Mouse (Mus musculus) liver, embryonic 14.5 days (tissue): ENCODE measurements around the gene Sf3a1. TPM values are rescaled to one million over a fixed set of nuclear protein-coding genes. Genes with fewer than 3 reads are reported as not detected.
A peak's percentile ranks its signal among the peaks of the same experiment; 100 is the strongest.

Experiments
- ATAC-seq: fragments of 200-750 bp; cut with Nextera tagmentation; 2 replicates; pipeline ENCODE4 v1.8.0; 2017; ENCODE audit warnings: moderate number of reproducible peaks, mild to moderate bottlenecking, moderate library complexity; ENCODE audit not compliant: insufficient read depth
- DNase-seq, 3 experiments: peaks; one replicate each; pipeline ENCODE4 v3.0.0-alpha.2; 2012 to 2013; ENCODE audit warnings: low read depth in 3 of 3, low spot score in 3 of 3
- H3K27ac ChIP-seq: fragments of 300-500 bp; sonication (generic); 2 replicates; pipeline ENCODE4 v1.5.1; 2014; ENCODE audit warnings: moderate library complexity, mild to moderate bottlenecking, control low read depth, inconsistent platforms
- H3K27me3 ChIP-seq: fragments of 300-500 bp; sonication (generic); 2 replicates; pipeline ENCODE4 v1.6.1; 2014; ENCODE audit warnings: mild to moderate bottlenecking, low read length, moderate library complexity; ENCODE audit not compliant: control insufficient read depth, insufficient read depth
- H3K36me3 ChIP-seq: fragments of 300-500 bp; sonication (generic); replicated peaks from 2 replicates; pipeline ENCODE4 v1.6.1; 2014; ENCODE audit warnings: low read depth; ENCODE audit not compliant: control insufficient read depth, insufficient read depth
- H3K4me1 ChIP-seq, 2 experiments: fragments of 200-500 bp in 1 of 2; fragments of 300-500 bp in 1 of 2; sonication (generic) in 1 of 2; replicated peaks; 2 replicates each; pipeline ENCODE4 v1.6.1; 2012 to 2014; ENCODE audit warnings: antibody characterized with exemption in 1 of 2, inconsistent platforms in 1 of 2, low read length in 1 of 2; ENCODE audit not compliant: control insufficient read depth in 2 of 2, insufficient read depth in 2 of 2
- H3K4me2 ChIP-seq: fragments of 300-500 bp; sonication (generic); 2 replicates; pipeline ENCODE4 v1.6.1; 2014; ENCODE audit warnings: low read depth, mild to moderate bottlenecking, control low read depth, moderate library complexity
- H3K4me3 ChIP-seq, 2 experiments: fragments of 200-500 bp in 1 of 2; fragments of 300-500 bp in 1 of 2; sonication (generic) in 1 of 2; 2 replicates each; pipeline ENCODE4 v1.5.1; 2012 to 2014; ENCODE audit warnings: low read depth in 2 of 2, low read length in 2 of 2, mild to moderate bottlenecking in 2 of 2, control low read depth in 1 of 2, inconsistent platforms in 1 of 2, moderate library complexity in 1 of 2; ENCODE audit not compliant: insufficient read depth in 1 of 2
- H3K9ac ChIP-seq: fragments of 300-500 bp; sonication (generic); replicated peaks from 2 replicates; pipeline ENCODE4 v1.6.1; 2014; ENCODE audit warnings: mild to moderate bottlenecking, control low read depth, moderate library complexity
- H3K9me3 ChIP-seq: fragments of 300-500 bp; sonication (generic); 2 replicates; pipeline ENCODE4 v1.6.1; 2016; ENCODE audit warnings: low read length, mixed read lengths; ENCODE audit not compliant: control insufficient read depth
- CTCF ChIP-seq: IDR thresholded peaks from 2 replicates; pipeline ENCODE4 v1.5.1; 2016; ENCODE audit warnings: antibody characterized with exemption, low read depth, control low read depth
- EP300 ChIP-seq: IDR thresholded peaks from 2 replicates; pipeline ENCODE4 v1.6.1; 2016; ENCODE audit warnings: antibody characterized with exemption, low read depth
- WGBS: fragments of 180-500 bp; shearing (Covaris S2); extraction: QIAGEN DNeasy Blood & Tissue Kit; methylation state at CpG from one replicate; pipeline ENCODE4 v1.1.7; 2014; ENCODE audit not compliant: insufficient replicate concordance; 5-methylcytosine and 5-hydroxymethylcytosine counted together
- polyA plus RNA-seq, 2 experiments: library from polyadenylated mRNA; depleted of rRNA in 1 of 2; stranded (reverse) in 1 of 2; unstranded in 1 of 2; fragments of >200 nt; fragmentation: Nextera tagmentation in 1 of 2; extraction: Ambion mirVana in 1 of 2; gene quantifications; 2 replicates each; pipeline versions ENCODE4 v1.2.1 to v1.2.3; 2012 to 2014

The Sf3a1 gene
- polyA plus RNA-seq, 2 experiments = 18.6 to 23.5 TPM

- ATAC-seq (no peak), DNase-seq (no peak)
- Histone ChIP-seq H3K4me3 (no peak overlapping the region), H3K4me1 (peaks cover 0 to 7% of the 10 kb centered on the region in 2 experiments; a peak in 2 of 4 replicates), H3K9me3 (no peaks in the 10 kb centered on the region), H3K27me3 (no peaks in the 10 kb centered on the region), H3K36me3 (no peaks in the 10 kb centered on the region), H3K27ac (no peak overlapping the region), H3K4me2 (no peak overlapping the region), H3K9ac (no peak overlapping the region)
- 78% methylated on average over 9 of the region's 9 CpGs for WGBS
- no peak for TF ChIP-seq CTCF
- TF ChIP-seq EP300 = no peak
Measured at GRCm38 (mm10) chr11:4207655-4208054, 47.5 kb downstream of the Sf3a1 start.

GRCm38 (mm10) chr11:4209556-4209955 is 49.4 kb downstream of the Sf3a1 start:
- DNase-seq = no peak

GRCm38 (mm10) chr11:4210786-4211185 is 50.6 kb downstream of the Sf3a1 start:
- Histone ChIP-seq H3K9me3 (no peaks in the 10 kb centered on the region), H3K27ac (no peak overlapping the region), H3K4me1 (no peaks in the 10 kb centered on the region), H3K4me3 (no peak overlapping the region), H3K27me3 (no peaks in the 10 kb centered on the region), H3K36me3 (no peaks in the 10 kb centered on the region), H3K9ac (no peak overlapping the region), H3K4me2 (no peak overlapping the region)
- TF ChIP-seq CTCF = no peak
- ATAC-seq = no peak
- DNase-seq = no peak
- 63% methylated on average over 1 of the region's 1 CpGs for WGBS

More at GRCm38 (mm10) chr11:4209556-4209955, 49.4 kb downstream of the Sf3a1 start:
- no peak overlapping the region for H3K4me2 ChIP-seq
- ATAC-seq = no peak
- no peak for TF ChIP-seq EP300
- TF ChIP-seq CTCF = peak; percentile 66
- WGBS = 62% methylated on average over 5 of the region's 5 CpGs
- H3K27ac ChIP-seq = no peak overlapping the region
- H3K9ac ChIP-seq = no peak overlapping the region
- no peak overlapping the region for H3K4me3 ChIP-seq
- H3K36me3 ChIP-seq = no peaks in the 10 kb centered on the region
- H3K4me1 ChIP-seq = no peaks in the 10 kb centered on the region
- H3K9me3 ChIP-seq = no peaks in the 10 kb centered on the region
- no peaks in the 10 kb centered on the region for H3K27me3 ChIP-seq

- H3K9me3 ChIP-seq = no peaks in the 10 kb centered on the region
- H3K9ac ChIP-seq = no peak overlapping the region
- peaks cover 4 to 6% of the 10 kb centered on the region in 2 experiments; a peak in 3 of 4 replicates for H3K4me1 ChIP-seq
- H3K27me3 ChIP-seq = no peaks in the 10 kb centered on the region
- no peak overlapping the region for H3K4me3 ChIP-seq
- H3K36me3 ChIP-seq = no peaks in the 10 kb centered on the region
- DNase-seq = no peak
- no peak for ATAC-seq
- TF ChIP-seq CTCF = no peak
- no peak for TF ChIP-seq EP300
- H3K27ac ChIP-seq = no peak overlapping the region
- H3K4me2 ChIP-seq = no peak overlapping the region
- 85% methylated on average over 10 of the region's 10 CpGs for WGBS
Measured at GRCm38 (mm10) chr11:4213107-4213506, 53.0 kb downstream of the Sf3a1 start.

GRCm38 (mm10) chr11:4214572-4214971 is 54.4 kb downstream of the Sf3a1 start:
- TF ChIP-seq EP300 = no peak
- no peak for TF ChIP-seq CTCF

More at GRCm38 (mm10) chr11:4214572-4214971, 54.4 kb downstream of the Sf3a1 start:
- Histone ChIP-seq H3K36me3 (no peaks in the 10 kb centered on the region), H3K4me3 (no peak overlapping the region), H3K9me3 (no peaks in the 10 kb centered on the region), H3K4me2 (no peak overlapping the region), H3K4me1 (peaks cover 7 to 10% of the 10 kb centered on the region in 2 experiments), H3K27me3 (peaks cover 7% of the 10 kb centered on the region), H3K27ac (no peak overlapping the region), H3K9ac (no peak overlapping the region)
- ATAC-seq = no peak
- no peak for DNase-seq
- 87% methylated on average over 14 of the region's 14 CpGs for WGBS
